Comparison of ENCODE assay signal across 8 mouse cellular contexts in the genomic region with DNA sequence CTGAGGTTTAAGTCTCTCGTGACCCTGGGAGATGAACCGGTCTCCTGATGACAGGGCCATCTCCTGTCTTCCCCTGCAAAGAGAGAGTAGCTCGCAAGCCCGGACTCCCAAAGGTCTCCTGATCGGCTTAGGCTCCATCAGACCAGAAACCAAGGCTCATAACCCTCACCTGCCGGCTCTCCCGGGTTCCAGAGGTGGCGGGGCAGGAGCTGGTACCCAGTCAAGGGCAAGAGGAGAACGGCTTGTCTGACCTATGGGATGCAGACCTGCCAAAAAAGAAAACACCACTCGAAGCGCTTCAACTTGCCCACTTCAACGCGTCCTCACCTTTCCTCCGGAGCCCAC. TPM values are rescaled to one million over a fixed set of nuclear protein-coding genes. Genes with fewer than 3 reads are reported as not detected.
DNase-seq lines count a peak whose midpoint lies in the region; ATAC-seq and TF ChIP-seq lines count a peak whose summit lies in the region.

No protein-coding gene starts in this region.

- H3K9ac ChIP-seq in forebrain, embryonic 14.5 days (ENCODE audit: low read length): peak overlapping the region; percentile 97
- H3K9ac ChIP-seq in liver, embryonic 16.5 days (ENCODE audit: low read depth, low read length): peak overlapping the region; percentile 94

- 0% methylated on average over 14 of the region's 14 CpGs for WGBS in cerebellum, adult 2 months
- WGBS in forebrain, embryonic 14.5 days: under 1% methylated on average over 14 of the region's 14 CpGs
- WGBS in liver, embryonic 16.5 days (ENCODE audit: insufficient replicate concordance): under 1% methylated on average over 14 of the region's 14 CpGs

- TF ChIP-seq CTCF in cerebellum, adult 2 months (IDR thresholded peaks at IDR 0.05; ENCODE audit: borderline replicate concordance, insufficient read depth, low read depth, low read length): no peak
- TF ChIP-seq CTCF in C2C12 (IDR thresholded peaks at IDR 0.05; ENCODE audit: control insufficient read depth, insufficient read depth, insufficient read length): no peak

- H3K79me2 ChIP-seq in C2C12 (ENCODE audit: control insufficient read depth, insufficient read depth): peaks cover 83% of the 10 kb centered on the region

- peaks cover 54% of the 10 kb centered on the region for H3K79me3 ChIP-seq in C2C12 (ENCODE audit: low read depth)

- H3K36me3 ChIP-seq in C2C12 (ENCODE audit: control insufficient read depth, insufficient read depth): peaks cover 45% of the 10 kb centered on the region
- peaks cover 32% of the 10 kb centered on the region for H3K36me3 ChIP-seq in forebrain, embryonic 14.5 days (ENCODE audit: control insufficient read depth, insufficient read depth, low read length)
- peaks cover 13% of the 10 kb centered on the region for H3K36me3 ChIP-seq in liver, embryonic 16.5 days (ENCODE audit: control insufficient read depth, insufficient read depth)

- no peak; the same call in 1 of the 2 replicates for ATAC-seq in forebrain, embryonic 14.5 days
- ATAC-seq in liver, embryonic 16.5 days (ENCODE audit: low read depth): peak; percentile 25

- peak overlapping the region; percentile 93 for H3K4me3 ChIP-seq in cerebellum, adult 2 months (replicated peaks; ENCODE audit: insufficient read depth, low read depth, low read length)
- H3K4me3 ChIP-seq in C2C12 (ENCODE audit: insufficient read depth, poor library complexity, severe bottlenecking): peak overlapping the region; percentile 93
- peak overlapping the region; percentile 98 for H3K4me3 ChIP-seq in forebrain, embryonic 14.5 days (ENCODE audit: low read depth, low read length)
- peak overlapping the region; percentile 92 for H3K4me3 ChIP-seq in liver, embryonic 16.5 days (ENCODE audit: low read depth, low read length)

- no peaks in the 10 kb centered on the region for H3K9me3 ChIP-seq in forebrain, embryonic 14.5 days (replicated peaks; ENCODE audit: control insufficient read depth, low read length)
- no peaks in the 10 kb centered on the region for H3K9me3 ChIP-seq in liver, embryonic 16.5 days (replicated peaks; ENCODE audit: control insufficient read depth, low read length)

- H3K4me1 ChIP-seq in cerebellum, adult 2 months (ENCODE audit: control insufficient read depth, insufficient read depth, low read length): peaks cover 6% of the 10 kb centered on the region; the same call in 1 of the 2 replicates
- H3K4me1 ChIP-seq in forebrain, embryonic 14.5 days (ENCODE audit: control insufficient read depth, insufficient read depth, low read length): peaks cover 18% of the 10 kb centered on the region
- peaks cover 22% of the 10 kb centered on the region for H3K4me1 ChIP-seq in liver, embryonic 16.5 days (ENCODE audit: control insufficient read depth, low read depth, low read length)

- H3K4me2 ChIP-seq in forebrain, embryonic 14.5 days (ENCODE audit: low read length): peak overlapping the region; percentile 82
- H3K4me2 ChIP-seq in liver, embryonic 16.5 days (ENCODE audit: low read depth, low read length): peak overlapping the region; percentile 80

- no peak for DNase-seq in cerebellum, adult 2 months
- DNase-seq in cerebellum, postnatal 36 days: no peak
- no peak for DNase-seq in forebrain, embryonic 14.5 days (ENCODE audit: low spot score)
- DNase-seq in B cell, adult 2 months: no peak
- no peak for DNase-seq in embryo, embryonic 10.5 days (ENCODE audit: low spot score)
- no peak for DNase-seq in ovary, postnatal 10 days (ENCODE audit: low spot score)

- H3K27ac ChIP-seq in cerebellum, adult 2 months (ENCODE audit: insufficient read depth, low read length): peak overlapping the region; percentile 81
- peak overlapping the region; percentile 70; the same call in 1 of the 2 replicates for H3K27ac ChIP-seq in forebrain, embryonic 14.5 days (ENCODE audit: low read depth, low read length)
- peak overlapping the region; percentile 89 for H3K27ac ChIP-seq in liver, embryonic 16.5 days (ENCODE audit: low read length)

- H3K27me3 ChIP-seq in cerebellum, adult 2 months (ENCODE audit: control insufficient read depth, insufficient read depth, low read length): no peaks in the 10 kb centered on the region
- no peaks in the 10 kb centered on the region for H3K27me3 ChIP-seq in C2C12 (ENCODE audit: control insufficient read depth, insufficient read depth, insufficient read length)
- no peaks in the 10 kb centered on the region for H3K27me3 ChIP-seq in forebrain, embryonic 14.5 days (replicated peaks; ENCODE audit: control insufficient read depth, insufficient read depth, low read length)
- H3K27me3 ChIP-seq in liver, embryonic 16.5 days (ENCODE audit: control insufficient read depth, insufficient read depth, low read depth, low read length): no peaks in the 10 kb centered on the region

- no peak for TF ChIP-seq POLR2A in cerebellum, adult 2 months (IDR thresholded peaks at IDR 0.05; ENCODE audit: borderline replicate concordance, insufficient read depth, low read length)

- H3ac ChIP-seq in C2C12 (ENCODE audit: control insufficient read depth, insufficient read length, low read depth): peak overlapping the region; percentile 92

TF ChIP-seq in C2C12, 6 proteins besides CTCF, POLR2A, EP300 and RAD21:
- TF ChIP-seq FOSL1 (IDR thresholded peaks at IDR 0.05; ENCODE audit: insufficient read depth, low read length, poor library complexity, severe bottlenecking) (no peak), MAX (IDR thresholded peaks at IDR 0.05) (no peak), MYOD1 (IDR thresholded peaks at IDR 0.05; ENCODE audit: control insufficient read depth, insufficient read length, low read depth) (no peak), CEBPB (IDR thresholded peaks at IDR 0.05; ENCODE audit: low read depth) (no peak), USF1 (IDR thresholded peaks at IDR 0.05; ENCODE audit: low read depth) (no peak), MYOG (IDR thresholded peaks at IDR 0.05; ENCODE audit: control insufficient read depth, extremely low read depth, insufficient read length) (no peak)

RNA-seq across cellular contexts. Expression of a gene that starts 0.4 kb away (rescaled TPM):
- polyA plus RNA-seq in cerebellum, adult 2 months (2012; rRNA removed): 279 and 319 TPM in 2 replicates
- 1,453 TPM for polyA plus RNA-seq in C2C12 (2012; fragmentation: generic; extraction: Trizol)
- 531 and 625 TPM in 2 replicates for polyA plus RNA-seq in forebrain, embryonic 14.5 days (2014; fragmentation: Nextera tagmentation; extraction: Ambion mirVana)
- polyA plus RNA-seq in liver, embryonic 16.5 days (2015; fragmentation: Nextera tagmentation; extraction: Ambion mirVana): 207 and 226 TPM in 2 replicates

RNA-seq across cellular contexts. Expression of a gene that starts 0.4 kb away (rescaled TPM):
- polyA plus RNA-seq in cerebellum, adult 2 months (2012; rRNA removed): 166 and 175 TPM in 2 replicates
- 44.8 TPM for polyA plus RNA-seq in C2C12 (2012; fragmentation: generic; extraction: Trizol)
- 118 and 126 TPM in 2 replicates for polyA plus RNA-seq in forebrain, embryonic 14.5 days (2014; fragmentation: Nextera tagmentation; extraction: Ambion mirVana)
- 92.7 and 96.4 TPM in 2 replicates for polyA plus RNA-seq in liver, embryonic 16.5 days (2015; fragmentation: Nextera tagmentation; extraction: Ambion mirVana)

RNA-seq across cellular contexts. Expression of a gene that starts 38.1 kb away (rescaled TPM):
- polyA plus RNA-seq in cerebellum, adult 2 months (2012; rRNA removed): 0.20 and 0.36 TPM in 2 replicates
- polyA plus RNA-seq in C2C12 (2012; fragmentation: generic; extraction: Trizol): not detected
- polyA plus RNA-seq in forebrain, embryonic 14.5 days (2014; fragmentation: Nextera tagmentation; extraction: Ambion mirVana): 0.40 and 0.72 TPM in 2 replicates
- polyA plus RNA-seq in liver, embryonic 16.5 days (2015; fragmentation: Nextera tagmentation; extraction: Ambion mirVana): 0.04 TPM in 1 of 2 replicates, not detected in the other
